Mouse (Mus musculus): ENCODE measurements around the gene Draxin.

Gene Draxin

DNA sequence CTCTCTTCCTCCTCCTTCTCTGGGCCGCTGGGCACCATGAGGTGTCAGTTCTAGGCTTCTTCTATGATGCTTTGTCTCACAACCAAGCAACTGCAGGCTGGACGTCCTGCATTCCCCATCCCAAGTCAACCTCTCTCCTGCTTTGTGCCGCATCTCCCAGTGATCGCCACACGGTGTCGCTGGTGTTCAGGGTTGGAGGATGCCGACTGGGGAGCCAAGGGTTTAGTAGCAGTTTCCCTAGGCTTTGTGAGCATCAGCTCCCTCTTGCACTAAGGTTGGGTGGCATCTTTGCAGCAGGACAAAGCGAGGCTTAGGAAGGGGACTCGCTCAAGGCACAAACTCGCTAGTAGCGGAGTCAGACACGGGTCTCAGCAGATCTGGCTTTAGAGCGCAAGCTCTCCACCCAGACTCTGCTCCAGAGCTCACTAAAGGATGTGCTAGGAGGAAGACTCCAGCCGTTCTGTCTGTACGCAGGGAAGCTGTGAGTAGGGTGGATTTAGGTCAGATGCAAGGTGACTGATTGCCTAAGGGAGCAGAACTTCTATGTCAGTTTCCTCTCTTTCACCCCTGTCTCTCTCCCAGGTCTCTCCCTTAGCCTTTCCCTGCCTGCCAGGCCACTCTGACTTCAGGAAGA, 15.6 kb downstream of the Draxin start:
- peak; percentile 80 for DNase-seq (ENCODE audit: low spot score)

- no peak for DNase-seq (ENCODE audit: low spot score)
Observed at GRCm38 (mm10) chr4:148112519-148112918, 18.0 kb downstream of the Draxin start.

DNA sequence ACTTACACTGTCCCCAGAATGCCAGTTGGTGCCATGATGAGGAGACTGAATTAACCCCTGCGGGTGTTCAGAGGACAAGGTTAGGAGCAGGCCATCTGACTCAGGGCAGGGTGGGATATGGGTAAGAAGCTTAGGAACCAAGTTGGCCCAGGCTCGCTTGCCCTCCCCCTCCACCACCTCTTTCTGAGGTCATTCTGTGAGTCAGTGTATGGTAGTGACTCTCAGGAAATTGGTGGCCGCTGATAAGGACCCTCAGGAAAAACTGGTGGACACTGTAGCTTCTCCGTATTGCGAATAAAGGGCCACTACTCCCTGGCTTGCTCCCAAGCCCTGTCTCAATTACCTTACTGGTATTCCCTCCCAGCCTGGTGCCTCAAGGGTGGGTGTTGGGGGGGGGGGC, 21.3 kb downstream of the Draxin start:
- DNase-seq (ENCODE audit: low spot score) = no peak

DNA sequence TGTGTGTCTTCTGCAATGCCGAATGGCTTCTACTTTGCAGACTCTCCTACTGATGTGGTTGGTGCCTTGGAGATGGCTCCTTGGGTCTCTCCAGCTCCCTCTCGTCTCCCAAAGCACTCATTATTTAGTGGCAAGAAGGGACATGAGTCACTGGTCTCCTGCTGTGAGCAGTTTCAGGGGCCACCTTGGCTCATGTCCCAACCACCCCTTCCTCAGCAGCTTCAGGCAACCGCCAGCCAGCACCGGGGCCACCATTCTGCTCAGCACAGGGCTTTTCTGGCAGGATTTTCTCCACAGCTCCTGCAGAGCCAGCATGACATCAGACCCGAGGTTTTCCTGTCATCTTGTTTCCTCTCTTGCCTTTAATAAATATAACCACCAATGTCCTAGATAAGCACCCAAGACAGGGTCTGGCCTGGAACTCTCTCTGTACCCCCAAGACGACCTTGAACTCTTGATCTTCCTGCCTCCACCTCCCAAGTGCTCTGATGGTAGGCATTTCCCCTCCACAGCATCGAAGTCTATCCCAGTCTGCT, 21.9 kb downstream of the Draxin start:
- no peak for DNase-seq (ENCODE audit: low spot score)

GRCm38 (mm10) chr4:148107621-148108291, 22.7 kb downstream of the Draxin start:
- no peak for DNase-seq (ENCODE audit: low spot score)

DNA sequence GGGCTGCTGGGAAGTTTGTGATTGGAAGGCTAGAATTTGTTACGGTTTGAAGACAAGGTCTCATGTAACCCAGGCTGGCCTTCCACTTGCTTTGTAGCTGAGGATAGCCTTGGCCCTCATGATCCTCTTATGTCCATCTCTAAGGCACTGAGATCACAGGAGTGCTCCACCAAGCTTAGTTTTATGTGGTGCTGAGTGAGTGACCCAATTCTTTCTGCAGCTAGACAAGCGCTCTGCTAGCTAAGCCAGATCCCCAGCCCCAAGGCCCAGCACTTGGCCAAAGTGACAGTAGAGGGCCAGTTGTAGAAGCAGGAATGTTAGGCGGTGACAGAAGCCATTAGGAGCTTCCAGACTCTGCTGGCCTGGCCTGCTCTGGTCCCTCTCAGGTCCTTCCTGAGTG, 26.4 kb downstream of the Draxin start:
- no peak for DNase-seq (ENCODE audit: low spot score)

- DNase-seq (ENCODE audit: low spot score) = peak; percentile 35
Observed at GRCm38 (mm10) chr4:148101801-148102527, 28.5 kb downstream of the Draxin start.

- DNase-seq (ENCODE audit: low spot score) = no peak
Observed at GRCm38 (mm10) chr4:148098666-148099065, 31.8 kb downstream of the Draxin start.

DNA sequence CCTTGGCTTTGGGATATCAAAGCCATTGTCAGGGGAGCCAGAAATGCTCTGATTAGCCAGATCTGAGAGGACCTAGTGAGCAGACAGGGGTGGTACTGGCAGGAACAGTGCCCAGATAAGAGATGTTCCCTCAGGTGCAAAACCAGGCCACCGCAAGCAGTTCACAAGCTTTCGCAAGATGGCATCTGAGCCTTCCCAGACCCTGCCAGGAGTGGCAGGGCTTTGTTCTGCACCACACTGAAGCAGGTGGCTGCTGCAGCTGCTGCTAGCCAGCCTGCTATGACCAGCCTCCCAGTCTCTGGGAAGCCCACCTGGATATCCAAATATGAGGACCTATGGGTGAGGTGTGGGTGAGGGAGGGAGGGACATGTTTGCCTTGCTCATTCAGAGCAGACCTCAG, 32.6 kb downstream of the Draxin start:
- no peak for DNase-seq (ENCODE audit: low spot score)

DNA sequence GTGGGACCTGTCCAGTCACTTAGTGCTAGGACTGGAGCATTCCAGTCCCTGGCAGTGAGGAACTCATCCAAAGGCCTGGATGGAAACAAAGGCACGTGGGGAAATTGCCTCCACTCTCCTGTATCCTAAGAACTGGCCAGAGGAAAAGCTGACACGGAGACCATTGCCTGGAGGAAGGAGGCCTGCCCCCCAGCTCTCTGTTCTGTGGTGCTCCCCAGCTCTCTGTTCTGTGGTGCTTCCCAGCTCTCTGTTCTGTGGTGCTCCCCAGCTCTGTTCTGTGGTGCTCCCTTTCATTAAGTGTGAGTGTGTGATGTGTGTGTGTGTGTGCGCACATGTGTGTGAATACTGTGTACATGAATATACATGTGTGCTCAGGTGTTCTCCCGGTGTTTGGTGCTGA, 35.4 kb downstream of the Draxin start:
- no peak for DNase-seq (ENCODE audit: low spot score)

DNA sequence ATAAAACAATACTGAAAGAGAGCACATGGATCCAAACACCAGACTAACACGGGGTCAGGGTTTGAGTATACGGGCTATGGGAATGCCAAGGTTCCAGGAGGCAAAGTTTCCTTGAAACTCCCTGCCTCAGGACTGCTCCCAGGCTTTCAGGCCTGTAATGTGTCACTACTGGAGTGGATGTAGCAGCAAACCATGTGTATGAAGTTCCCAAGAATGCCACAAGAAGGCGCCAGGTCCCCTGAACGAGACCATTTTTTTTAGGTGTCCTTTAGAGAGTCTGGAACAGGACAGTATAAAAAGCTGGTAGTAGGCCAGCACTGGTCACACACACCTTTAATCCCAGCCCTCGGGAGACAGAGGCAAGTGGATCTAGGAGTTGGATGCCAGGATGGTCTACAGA, 36.3 kb downstream of the Draxin start:
- no peak for DNase-seq (ENCODE audit: low spot score)

DNA sequence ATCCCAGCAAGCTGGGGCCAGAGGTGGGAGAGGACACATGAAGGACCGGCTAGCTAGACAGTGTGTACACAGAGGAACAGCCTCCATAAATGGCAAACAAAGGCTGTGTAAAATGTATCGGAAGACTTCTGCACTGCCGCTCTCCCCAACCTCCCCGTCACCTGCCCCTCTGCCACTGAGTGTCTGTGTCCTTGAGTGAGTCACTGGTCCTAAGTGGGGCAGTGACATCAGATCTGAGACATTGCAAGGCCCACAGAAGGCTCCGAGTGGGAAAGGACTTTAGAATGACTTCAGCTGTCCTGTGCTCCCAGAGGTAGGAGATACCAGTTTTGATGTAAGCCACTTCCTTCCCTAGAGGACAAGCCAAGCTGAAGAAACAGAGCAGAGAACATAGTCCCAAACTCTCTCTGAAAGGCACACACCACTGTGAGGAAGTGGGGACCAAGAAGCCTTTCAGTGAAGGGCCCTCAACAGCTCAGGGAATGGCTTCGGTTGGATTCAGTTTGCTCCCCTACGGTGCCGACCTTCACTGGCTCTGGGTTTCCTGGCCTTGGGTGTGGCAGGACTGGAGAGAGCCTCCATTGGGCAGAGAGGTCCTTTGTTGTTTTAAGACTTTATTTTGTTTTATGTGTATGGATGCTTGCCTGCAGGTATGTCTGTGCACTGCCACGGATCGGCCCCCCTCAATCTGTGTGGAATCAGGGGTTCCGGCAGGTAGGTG, 37.8 kb downstream of the Draxin start:
- no peak for DNase-seq (ENCODE audit: low spot score)

GRCm38 (mm10) chr4:148091181-148091580, 39.3 kb downstream of the Draxin start:
- DNase-seq (ENCODE audit: low spot score) = no peak

DNA sequence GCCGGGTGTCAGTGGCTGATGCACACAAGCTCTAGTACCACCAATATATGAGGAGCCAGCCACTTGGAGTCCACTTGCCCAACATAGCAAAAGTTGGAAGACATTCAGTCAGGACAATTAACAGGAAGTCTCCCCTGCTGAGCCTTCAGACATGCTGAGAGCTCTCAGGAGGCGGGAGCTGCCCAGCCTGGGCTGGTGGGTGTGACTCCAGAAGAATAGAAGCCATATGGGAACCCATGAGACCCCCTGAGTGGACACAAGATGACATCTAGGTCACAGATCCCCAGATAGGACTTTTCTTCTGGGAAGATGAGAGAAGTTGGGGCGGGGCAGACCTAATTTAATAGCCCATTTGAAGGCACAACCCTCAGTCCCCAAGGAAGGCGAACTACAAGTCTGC, 41.3 kb downstream of the Draxin start:
- no peak for DNase-seq (ENCODE audit: low spot score)

DNA sequence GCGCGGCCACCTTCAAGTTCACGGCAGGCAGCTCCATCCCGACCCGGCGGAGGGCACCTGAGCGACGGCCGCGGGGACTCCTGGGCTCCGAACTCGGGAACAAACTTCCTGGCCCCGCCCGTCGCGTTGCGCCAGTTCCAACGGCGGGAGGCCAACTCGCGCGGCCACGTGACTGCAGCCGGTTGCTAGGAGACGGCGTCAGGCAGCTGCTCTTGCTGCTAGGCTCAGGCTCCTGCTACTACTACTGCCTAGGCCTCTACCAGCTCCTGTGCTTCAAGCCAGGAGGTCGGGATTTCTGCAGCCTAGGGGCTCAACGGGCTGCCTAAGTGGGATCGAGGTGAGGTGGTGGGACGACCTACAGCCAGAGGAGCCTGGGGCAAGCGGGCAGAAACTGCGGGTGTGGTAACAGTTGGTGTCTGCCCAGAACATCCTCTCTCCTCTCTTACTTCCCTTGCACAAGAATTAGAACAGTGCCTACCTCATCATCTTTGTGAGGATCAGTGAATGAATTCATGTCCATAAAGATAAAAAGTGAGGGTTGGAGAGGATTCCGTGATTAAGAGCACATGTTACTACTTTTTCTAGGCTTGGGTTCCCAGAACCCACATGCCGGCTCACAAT, 42.5 kb downstream of the Draxin start, which contains the start of gene Agtrap:
Gene Agtrap (minus strand): TSS at position 125 of the 621 bp plus-strand sequence.
- DNase-seq (ENCODE audit: low spot score) = peak; percentile 96

DNA sequence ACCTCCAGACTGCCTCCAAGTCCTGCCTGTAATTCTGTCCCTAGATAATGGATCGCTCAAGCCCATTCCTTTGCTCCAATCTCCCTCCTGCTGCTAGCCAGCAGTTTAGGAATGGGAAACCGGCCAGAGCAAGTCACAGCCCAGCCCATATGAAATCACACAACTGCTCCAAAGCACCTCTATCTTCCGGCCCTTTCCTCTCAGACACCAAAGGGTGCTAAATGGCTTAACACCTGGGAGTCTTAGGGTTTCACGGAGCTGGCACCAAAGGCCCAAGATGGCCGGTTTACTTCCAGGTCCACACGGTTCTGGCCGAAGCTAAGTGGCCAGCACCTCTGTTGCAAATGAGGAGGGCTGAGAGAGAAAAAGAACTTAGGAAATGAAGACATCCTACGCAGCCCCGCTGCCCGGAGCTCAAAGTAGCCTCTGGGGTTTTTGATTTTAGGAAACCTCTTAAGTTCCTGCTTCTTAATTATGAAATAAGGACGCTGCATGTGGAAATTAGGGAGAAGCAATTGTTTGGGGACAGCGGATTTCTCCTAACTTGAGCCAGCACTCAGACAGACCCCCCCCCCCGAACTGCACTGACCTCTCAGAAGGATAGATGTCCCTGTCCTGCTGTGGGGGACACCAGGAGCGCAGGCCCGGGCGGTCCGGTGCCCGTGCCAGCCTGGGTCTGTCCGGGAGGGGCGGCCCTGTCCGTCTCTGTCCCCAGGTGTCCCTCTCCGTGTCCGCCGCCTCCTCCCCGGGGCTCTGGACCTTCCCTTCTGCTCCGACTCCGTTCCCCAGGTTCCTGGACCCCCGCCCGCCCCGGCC, 43.2 kb downstream of the Draxin start:
- DNase-seq (ENCODE audit: low spot score) = peak; percentile 48

DNA sequence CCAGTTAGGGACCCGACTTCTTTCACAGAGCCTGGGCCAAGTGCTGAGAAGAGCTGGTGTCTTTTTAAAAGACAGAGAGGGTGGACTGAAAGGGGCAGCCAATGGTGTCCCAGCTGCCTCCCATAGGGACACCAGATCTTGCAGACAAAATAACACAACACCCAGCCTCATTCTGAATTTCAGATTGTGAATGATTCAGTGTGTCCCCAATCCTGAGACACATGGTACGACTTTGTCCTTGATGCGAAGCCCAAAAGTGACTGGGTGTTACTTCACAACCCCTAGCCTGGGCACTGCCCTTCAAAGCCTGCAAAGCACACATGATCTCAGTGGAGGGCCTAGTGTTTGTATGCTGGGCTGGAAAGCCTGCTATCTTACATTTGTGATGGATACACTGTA, 44.6 kb downstream of the Draxin start:
- no peak for DNase-seq (ENCODE audit: low spot score)

DNA sequence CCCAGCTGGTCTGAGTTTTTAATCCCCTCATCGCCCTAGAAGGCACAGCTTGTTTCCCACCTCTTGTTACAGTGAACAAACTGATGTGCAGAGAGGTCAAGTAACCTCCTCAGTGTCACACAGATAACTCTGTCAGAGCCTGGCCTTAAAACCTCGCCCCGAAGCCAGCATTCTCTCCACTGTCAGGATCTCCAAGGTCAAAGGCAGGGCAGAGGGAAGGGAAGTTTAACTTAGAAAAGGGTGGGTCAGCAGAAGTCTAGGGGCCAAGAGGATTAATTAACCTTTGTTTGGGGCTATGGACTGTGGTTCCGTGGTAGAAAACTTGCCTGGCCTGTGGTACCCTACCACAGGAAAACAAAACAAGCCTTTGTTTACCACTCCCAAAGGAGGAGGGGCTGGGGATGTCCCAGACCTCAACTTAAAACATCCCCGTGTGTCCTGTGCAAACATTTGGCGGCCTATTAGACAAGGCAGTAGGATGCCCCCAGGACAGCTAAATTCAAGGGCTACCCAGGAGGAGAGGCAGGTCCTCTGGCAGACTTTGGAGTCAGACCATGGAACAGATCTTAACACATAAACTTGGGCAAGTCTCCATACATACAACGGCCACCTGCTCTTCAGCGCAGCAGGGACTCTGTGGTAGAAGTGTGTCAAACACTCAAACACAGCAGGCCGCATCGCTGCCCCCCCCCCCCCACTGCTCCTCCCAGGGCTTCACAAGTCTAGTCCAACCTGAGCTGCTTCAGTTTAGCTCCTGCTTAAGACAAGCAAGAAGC, 45.2 kb downstream of the Draxin start:
- peak; percentile 27 for DNase-seq (ENCODE audit: low spot score)

- peak; percentile 57 for DNase-seq (ENCODE audit: low spot score)
Observed at GRCm38 (mm10) chr4:148084261-148084714, 46.2 kb downstream of the Draxin start.
